Mouse (Mus musculus) heart, postnatal 4 days (tissue): ENCODE measurements at regions not wholly inside any gene's neighbourhood (a gene's known extent, or its start where the extent isn't known, plus 50 kb on each side); places are given as distances from the start of the nearest gene placed in this dataset.

Source experiments
- DNase-seq: peaks from one replicate; pipeline ENCODE4 v3.0.0; 2021

GRCm38 (mm10) chr15:42768396-42768795 lies 2634.2 kb downstream of the 9330182O14Rik start:
- DNase-seq, result peak; percentile 9

DNA sequence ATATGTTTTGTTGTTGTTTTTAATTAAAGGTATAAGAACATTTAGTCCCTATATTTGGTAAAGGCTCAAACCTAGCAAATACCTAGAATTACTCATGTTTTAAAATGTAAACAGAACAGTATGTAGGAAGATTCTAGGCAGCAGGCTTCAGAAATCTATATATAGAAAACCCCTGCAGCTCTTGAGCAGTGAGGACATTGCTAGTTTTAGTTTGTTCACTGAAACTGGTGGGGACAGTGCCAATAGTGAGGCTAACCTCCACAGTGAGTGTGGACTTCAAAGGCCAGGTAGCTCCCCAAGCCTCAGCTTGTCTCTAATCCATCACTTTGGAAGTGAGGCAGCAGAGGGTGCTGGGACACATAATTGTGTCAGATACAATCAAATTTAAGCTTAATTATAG lies 2645.7 kb downstream of the 9330182O14Rik start:
- peak; percentile 11 for DNase-seq

- no peak for DNase-seq
Measured at GRCm38 (mm10) chr15:42801217-42801616, 2667.1 kb downstream of the 9330182O14Rik start.

DNA sequence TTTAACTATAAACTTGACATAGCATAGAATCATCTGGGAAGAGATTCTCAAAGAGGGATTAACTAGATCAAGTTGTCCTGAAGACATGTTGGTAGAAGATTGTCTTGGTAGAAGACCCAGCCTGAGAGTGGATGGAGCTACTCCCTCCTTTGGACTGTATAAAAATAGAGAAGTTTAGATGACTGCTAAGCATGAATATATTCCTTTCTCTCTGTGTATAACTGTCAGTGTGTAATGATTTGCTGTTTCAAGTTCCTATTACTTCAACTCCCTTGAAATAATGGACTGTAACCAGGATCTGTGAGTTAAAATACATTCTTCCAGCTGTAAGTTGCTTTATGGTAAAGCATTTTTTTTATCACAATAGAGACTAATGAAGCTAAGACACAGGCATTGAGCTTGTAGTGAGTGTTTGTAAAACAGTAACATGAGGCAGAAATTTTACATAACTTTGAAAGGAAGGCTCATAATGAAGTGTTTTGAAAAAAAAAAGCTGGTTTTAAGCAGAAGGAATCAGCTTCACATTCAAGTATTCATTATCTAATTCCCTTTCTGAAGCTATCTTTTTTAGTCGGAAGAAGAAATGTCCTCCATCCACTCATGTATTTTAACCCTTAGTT lies 2676.8 kb downstream of the 9330182O14Rik start:
- DNase-seq, result no peak

GRCm38 (mm10) chr15:42815026-42815724 lies 2681.0 kb downstream of the 9330182O14Rik start:
- no peak for DNase-seq

GRCm38 (mm10) chr15:42838839-42839238 lies 2704.7 kb downstream of the 9330182O14Rik start:
- no peak for DNase-seq

DNA sequence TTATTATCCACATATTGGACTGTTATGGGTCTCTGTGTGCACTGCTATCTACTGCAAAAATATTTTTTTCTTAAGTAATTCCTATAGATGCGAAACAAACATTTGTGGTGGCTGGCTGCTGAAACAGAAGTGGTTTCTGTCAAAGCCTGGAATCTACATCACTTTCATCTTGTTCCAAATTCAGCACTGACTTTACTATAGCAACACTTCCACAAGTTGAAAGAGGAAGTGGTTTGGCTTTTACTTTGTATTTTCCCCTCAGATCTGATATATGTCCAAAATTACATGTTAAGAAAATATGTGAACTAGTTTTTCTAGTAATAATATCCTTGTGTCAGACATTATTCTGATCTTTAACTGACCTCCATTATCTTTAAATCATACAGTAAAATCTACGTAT lies 2715.8 kb downstream of the 9330182O14Rik start:
- no peak for DNase-seq

DNA sequence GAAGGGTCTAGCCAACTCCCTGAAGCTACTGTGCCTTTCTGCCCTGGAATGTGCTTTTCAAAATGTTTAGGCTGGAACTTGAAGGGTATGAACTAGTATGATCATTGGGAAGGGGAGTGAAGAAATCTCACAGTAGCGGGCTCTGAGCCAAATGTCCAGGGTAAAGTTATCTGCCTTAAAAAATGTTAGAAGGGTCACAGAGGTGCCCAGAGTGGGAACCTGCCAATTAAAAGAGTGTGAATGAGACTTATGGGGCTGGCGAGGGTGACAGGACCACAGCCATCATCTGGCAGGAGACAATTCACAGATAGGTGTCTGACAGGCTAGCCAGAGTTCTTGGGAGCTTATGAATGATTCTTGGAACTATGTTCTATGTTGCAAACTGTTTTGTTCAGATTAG lies 2738.3 kb downstream of the 9330182O14Rik start:
- peak; percentile 17 for DNase-seq

DNA sequence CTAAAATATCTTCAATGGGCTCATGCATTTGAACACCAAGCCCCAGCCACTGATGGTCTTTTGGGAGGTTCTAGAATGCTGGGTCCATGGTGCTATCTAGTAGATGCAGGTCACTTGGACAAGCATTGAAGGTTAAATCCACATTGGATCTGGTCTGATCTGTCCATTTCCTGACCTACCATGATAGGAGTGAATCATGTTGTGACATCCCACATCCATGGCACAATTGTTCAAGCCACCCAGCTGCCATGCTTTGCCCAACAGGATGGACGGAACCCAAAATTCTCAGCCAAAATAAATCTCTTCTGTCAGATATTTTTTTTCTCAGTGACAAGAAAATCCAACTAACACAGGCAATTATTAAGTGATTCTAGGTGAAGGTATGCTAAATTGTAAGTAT lies 2760.4 kb downstream of the 9330182O14Rik start:
- no peak for DNase-seq

GRCm38 (mm10) chr15:42900056-42900455 lies 2765.9 kb downstream of the 9330182O14Rik start:
- DNase-seq, result no peak

- DNase-seq, result no peak
Measured at GRCm38 (mm10) chr15:42901782-42902181, 2767.6 kb downstream of the 9330182O14Rik start.

GRCm38 (mm10) chr15:42911357-42911756 lies 2777.2 kb downstream of the 9330182O14Rik start:
- no peak for DNase-seq

DNA sequence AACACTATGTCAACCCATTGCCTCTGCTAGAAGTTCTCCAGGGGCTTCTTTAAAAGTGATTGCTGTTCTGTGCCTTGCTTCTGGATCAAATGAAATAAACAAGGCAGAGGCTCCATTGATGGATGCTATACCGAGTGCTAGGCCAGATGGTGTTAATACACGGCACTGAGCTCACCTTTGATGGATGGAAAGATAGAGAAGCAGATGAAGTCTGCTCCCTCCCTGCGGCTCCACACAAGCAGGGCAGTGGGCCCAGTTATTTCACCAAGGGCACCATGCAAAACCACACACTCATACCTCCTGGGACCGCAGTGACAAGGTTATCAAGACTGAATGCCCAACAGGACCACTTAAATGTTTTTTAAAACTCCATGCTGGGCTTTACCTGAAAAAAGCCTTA lies 2778.7 kb downstream of the 9330182O14Rik start:
- no peak for DNase-seq

- no peak for DNase-seq
Measured at GRCm38 (mm10) chr15:42913285-42913684, 2779.1 kb downstream of the 9330182O14Rik start.

DNA sequence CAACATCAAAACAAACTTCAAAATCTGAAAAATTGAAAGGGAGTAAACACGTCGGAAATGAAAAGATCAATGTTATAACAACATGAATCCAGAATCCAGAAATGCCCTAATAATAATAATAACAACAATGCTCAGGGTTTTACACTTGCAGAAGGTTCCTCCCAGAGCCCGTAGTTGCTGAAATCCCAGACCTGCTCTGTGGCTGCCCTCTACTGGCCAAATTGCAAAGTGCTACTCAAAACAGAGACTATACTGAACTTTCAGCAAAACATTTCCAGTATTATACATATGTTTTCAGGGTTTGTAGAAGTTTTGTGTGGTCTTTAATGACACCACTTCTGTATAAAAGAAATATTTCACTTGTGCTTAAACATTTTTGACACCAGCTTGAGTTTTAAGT lies 2779.9 kb downstream of the 9330182O14Rik start:
- DNase-seq, result peak; percentile 79

- DNase-seq, result no peak
Measured at GRCm38 (mm10) chr15:42915195-42915594, 2781.0 kb downstream of the 9330182O14Rik start.

- DNase-seq, result no peak
Measured at GRCm38 (mm10) chr15:42921618-42922017, 2787.5 kb downstream of the 9330182O14Rik start.

- no peak for DNase-seq
Measured at GRCm38 (mm10) chr15:42928331-42928730, 2794.2 kb downstream of the 9330182O14Rik start.

DNA sequence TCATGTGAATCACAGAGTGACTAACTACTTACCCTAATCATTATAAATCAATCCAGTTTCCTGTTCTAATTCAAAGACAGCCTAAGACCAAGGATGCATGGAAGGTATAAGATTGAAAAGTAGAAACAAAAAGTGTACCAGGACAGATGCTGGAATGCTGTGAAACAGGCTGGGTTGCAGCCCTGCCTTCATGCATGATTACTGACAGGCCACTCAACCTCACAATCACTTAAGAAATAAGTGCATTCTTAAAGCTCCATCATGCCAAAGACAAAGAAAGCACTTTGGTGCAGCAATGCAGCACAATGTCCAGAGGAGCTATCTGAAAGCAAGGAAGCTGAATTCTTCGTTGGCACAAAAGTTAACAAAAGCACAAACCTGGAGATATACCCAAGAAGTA lies 2810.4 kb downstream of the 9330182O14Rik start:
- no peak for DNase-seq

DNA sequence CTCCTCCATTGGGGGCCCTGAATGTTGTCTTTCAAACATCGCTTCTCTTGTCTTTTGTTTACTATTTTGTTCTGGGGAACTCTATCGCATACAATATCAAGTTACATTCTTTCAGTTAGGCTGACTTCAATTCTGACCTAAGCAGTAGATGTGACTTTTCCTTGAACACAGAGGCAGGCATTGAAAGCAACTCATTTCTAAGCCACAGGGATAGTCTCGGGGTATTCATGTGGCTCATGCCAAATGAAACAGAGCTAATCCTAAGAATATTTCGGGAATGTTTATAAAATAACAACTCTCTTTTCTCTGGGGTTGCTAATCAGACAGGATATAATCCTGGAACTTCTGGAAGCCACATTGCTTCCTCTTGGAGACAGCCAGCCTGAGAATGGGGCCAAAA lies 2821.0 kb downstream of the 9330182O14Rik start:
- no peak for DNase-seq

- DNase-seq, result peak; percentile 67
Measured at GRCm38 (mm10) chr15:42962747-42963338, 2828.7 kb downstream of the 9330182O14Rik start.

DNA sequence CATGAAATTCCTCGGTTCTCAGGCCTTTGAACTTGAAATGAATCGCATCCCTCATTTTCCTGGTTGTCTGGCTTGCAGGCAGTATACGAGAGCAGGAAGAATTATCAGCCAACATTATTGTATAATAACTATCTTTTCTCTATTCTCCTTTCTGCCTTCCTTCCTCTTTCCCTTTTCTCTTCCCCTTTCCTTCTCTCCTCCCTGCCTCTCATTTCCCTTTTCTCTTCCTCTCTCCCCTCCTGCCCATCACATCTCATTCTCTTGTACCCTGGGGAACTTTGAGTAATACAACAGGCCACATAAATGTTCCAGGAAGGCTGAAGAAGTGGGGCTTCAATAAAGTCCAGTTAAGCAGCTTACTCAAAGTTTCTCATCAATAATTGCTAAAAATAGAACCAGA lies 2831.1 kb downstream of the 9330182O14Rik start:
- no peak for DNase-seq
